Mouse (Mus musculus) central nervous system, embryonic 18 days (tissue): ENCODE results near the gene Lats2. TPM values are rescaled to one million over a fixed set of nuclear protein-coding genes. Genes with fewer than 3 reads are reported as not detected.

Source experiments
- polyA plus RNA-seq: library from polyadenylated mRNA; depleted of rRNA; stranded (reverse); fragments of >200 nt; gene quantifications from 2 replicates; pipeline ENCODE4 v1.2.3, GENCODE M21; 2012; rRNA removed

Lats2 gene
- 6.7 and 7.9 TPM in 2 replicates for polyA plus RNA-seq

GRCm38 (mm10) chr14:57758237-57758636 lies at the start of gene Lats2:
TSS of gene Lats2 (minus strand) at chr14:57758388.

GRCm38 (mm10) chr14:57797991-57798931 lies 40.1 kb upstream of the Lats2 start, which contains the start of gene Sap18:
TSS of gene Sap18 (plus strand) at chr14:57798180.

GRCm38 (mm10) chr14:57746001-57746771 lies 12.0 kb downstream of the Lats2 start, which contains the start of gene Gm49361:
TSS of gene Gm49361 (minus strand) at chr14:57746103.

GRCm38 (mm10) chr14:57664822-57665627 lies 93.2 kb downstream of the Lats2 start, which contains the start of gene Xpo4:
TSS of gene Xpo4 (minus strand) at chr14:57665430.

Other genes starting within 250 kb of the Lats2 start
- gene Il17d, start 233.6 kb downstream of the Lats2 start, polyA plus RNA-seq = 36.6 and 38.2 TPM in 2 replicates
- 52.2 and 52.5 TPM in 2 replicates for gene Eef1akmt1, start 186.8 kb downstream of the Lats2 start, polyA plus RNA-seq
- gene Xpo4, start 93.0 kb downstream of the Lats2 start, polyA plus RNA-seq = 7.9 and 8.7 TPM in 2 replicates
- gene Gm49361, start 12.3 kb downstream of the Lats2 start, polyA plus RNA-seq = not detected in 2 replicates
- gene Sap18, start 39.8 kb upstream of the Lats2 start, polyA plus RNA-seq = 25.9 and 35.2 TPM in 2 replicates
- 3.3 and 3.9 TPM in 2 replicates for gene Ska3, start 67.8 kb upstream of the Lats2 start, polyA plus RNA-seq
- 76.7 and 78.7 TPM in 2 replicates for gene Mrpl57, start 67.8 kb upstream of the Lats2 start, polyA plus RNA-seq
- 25.8 and 26.8 TPM in 2 replicates for gene Zdhhc20, start 131.9 kb upstream of the Lats2 start, polyA plus RNA-seq
- 39.4 and 41.5 TPM in 2 replicates for gene Micu2, start 240.9 kb upstream of the Lats2 start, polyA plus RNA-seq